Mouse (Mus musculus): ENCODE data around the gene Cxcr4.
"Not testable (repeated sequence)": the region's sequence is repeated elsewhere in the genome, so short reads cannot be mapped to it uniquely, and the experiment has no call there.

Cxcr4 gene

GRCm38 (mm10) chr1:128600549-128600948 lies 8.5 kb upstream of the Cxcr4 start:
- no peak for DNase-seq (ENCODE audit: low spot score in 2 of 2)

- no peak for DNase-seq (ENCODE audit: low spot score in 2 of 2)
Measured at GRCm38 (mm10) chr1:128597209-128597782, 5.2 kb upstream of the Cxcr4 start.

- DNase-seq (ENCODE audit: low spot score in 2 of 2): peak in 1 of 2 experiments; percentile 38
Measured at GRCm38 (mm10) chr1:128595528-128595927, 3.4 kb upstream of the Cxcr4 start.

DNA sequence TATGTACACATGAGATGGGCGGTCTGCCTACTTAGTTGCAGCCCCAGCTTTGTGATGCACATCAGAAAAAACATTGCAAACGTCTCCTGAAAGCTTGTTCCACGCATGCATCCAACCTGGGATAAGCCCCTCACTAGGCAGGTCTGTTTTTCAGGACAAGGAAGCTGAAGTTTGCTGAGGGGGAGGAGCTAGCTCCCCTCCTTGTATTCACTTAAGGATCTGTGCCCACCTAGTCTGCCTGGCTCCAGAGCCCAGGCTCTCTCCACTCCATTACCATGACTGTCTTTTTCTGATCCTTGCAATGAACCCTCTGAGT lies 3.0 kb upstream of the Cxcr4 start:
- DNase-seq (ENCODE audit: low spot score in 2 of 2): no peak

DNA sequence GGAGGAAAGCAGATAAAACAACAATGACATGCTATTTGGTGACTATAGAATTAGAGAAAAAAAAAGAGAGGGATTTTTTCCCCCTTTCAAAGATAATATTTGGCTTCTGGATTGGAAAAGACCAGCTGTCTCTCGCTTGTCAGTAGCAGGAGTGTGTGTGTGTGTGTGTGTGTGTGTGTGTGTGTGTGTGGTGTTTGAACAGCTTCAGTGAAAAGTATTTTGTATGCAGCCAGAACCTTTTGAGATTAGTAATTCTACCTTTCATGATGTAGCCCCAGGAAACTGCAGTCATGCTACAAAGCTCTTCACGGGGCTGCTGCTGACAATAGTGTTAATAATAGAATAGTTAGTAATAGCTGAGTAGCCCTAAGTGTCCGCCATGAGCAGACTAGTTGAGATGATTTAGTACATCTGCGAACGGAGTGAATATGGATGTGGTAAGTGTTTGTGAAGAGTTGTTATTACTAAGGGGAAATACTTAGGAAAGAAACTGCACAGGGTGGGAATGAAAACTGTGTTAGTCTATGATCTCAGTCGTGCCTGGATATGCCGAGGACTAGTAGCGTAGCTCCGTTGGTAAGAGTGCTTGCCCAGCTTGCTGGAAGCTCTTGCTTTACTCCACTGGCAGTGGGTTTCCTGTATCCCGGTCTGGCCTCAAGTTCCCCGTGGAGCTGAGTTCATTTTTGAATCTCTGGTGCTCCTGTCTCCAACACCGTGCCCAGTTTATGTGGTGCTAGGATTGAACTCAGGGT lies 2.4 kb upstream of the Cxcr4 start:
- DNase-seq (ENCODE audit: low spot score in 2 of 2): no peak

DNA sequence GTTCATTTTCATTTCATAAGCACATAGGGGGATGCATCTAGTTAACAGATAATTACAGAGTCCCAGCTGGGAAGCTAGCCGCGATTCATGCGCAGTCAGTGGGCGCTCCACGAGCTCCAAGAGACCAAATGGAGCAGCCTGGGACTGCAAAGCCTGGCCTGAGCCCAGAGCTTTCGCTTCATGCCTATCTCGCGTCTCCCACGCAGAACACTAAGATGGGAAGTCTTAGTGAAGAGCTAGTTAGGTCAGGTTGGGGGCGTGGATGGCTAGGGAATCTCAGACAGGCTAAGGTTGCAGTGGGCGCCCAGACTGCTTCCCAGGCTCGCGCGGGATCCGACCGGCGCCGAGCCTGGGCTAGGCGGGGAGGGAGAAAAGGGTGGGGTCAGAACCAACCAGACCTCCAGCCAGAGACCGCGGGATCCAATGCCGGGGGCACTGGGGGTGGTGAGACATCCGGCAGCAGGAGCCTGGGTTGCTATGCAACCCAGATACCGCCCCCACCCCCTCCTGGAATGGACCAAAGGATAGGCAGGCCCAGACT lies 938 bp upstream of the Cxcr4 start:
- DNase-seq (ENCODE audit: low spot score in 2 of 2): peak in 1 of 2 experiments; percentile 55

DNA sequence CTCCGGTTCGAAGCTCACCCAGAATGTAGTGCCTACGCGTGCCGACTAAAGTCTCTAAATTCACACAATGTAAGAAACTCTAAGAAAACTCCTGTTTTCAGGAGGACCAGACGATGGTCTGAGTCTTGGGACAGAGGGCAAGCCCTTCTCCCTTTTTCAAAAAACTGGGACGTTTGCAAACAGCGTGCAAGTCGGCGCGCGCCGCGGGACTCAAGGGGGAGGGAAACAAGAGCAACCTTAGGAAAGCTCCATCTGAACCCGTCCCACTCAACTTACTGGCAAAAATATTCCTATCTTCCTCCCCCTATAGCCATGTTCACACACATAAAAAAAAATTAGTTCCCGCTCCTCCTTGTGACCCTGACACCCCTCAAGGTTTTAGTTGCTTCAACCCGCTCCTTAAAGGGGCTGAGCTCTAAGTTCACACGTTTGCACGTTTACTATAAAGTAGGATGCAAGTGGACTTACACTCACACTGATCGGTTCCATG lies 327 bp downstream of the Cxcr4 start:
- peak in 1 of 2 experiments; percentile 21 for DNase-seq (ENCODE audit: low spot score in 2 of 2)

- DNase-seq (ENCODE audit: low spot score in 2 of 2): peak in 1 of 2 experiments; percentile 67
Measured at GRCm38 (mm10) chr1:128590816-128591720, 1.0 kb downstream of the Cxcr4 start.

DNA sequence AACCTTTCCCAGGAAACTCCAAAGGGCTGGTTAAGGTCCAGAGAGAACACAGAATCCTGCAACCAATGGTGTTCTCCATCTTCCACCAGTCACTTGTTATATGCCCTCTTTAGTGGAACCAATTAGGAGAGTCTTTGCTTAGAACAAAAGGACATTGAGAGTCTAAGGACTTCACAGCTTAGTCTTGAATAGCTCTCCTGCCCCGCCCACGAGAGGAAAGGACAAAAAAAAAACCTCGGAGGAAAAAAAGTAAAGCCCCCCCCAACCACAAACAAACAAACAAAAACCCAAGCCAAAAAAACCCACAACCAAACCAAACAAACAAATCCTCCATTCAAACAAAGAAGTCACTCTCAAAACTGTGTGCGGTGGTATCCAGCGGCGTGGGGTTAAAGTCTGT lies 2.1 kb downstream of the Cxcr4 start:
- DNase-seq (ENCODE audit: low spot score in 2 of 2): no peak

GRCm38 (mm10) chr1:128589488-128589887 lies 2.6 kb downstream of the Cxcr4 start:
- DNase-seq (ENCODE audit: low spot score in 2 of 2): no peak

GRCm38 (mm10) chr1:128588337-128588736 lies 3.8 kb downstream of the Cxcr4 start:
- DNase-seq (ENCODE audit: low spot score in 2 of 2): no peak

GRCm38 (mm10) chr1:128586928-128587780 lies 4.9 kb downstream of the Cxcr4 start:
- DNase-seq (ENCODE audit: low spot score in 2 of 2): no peak

DNA sequence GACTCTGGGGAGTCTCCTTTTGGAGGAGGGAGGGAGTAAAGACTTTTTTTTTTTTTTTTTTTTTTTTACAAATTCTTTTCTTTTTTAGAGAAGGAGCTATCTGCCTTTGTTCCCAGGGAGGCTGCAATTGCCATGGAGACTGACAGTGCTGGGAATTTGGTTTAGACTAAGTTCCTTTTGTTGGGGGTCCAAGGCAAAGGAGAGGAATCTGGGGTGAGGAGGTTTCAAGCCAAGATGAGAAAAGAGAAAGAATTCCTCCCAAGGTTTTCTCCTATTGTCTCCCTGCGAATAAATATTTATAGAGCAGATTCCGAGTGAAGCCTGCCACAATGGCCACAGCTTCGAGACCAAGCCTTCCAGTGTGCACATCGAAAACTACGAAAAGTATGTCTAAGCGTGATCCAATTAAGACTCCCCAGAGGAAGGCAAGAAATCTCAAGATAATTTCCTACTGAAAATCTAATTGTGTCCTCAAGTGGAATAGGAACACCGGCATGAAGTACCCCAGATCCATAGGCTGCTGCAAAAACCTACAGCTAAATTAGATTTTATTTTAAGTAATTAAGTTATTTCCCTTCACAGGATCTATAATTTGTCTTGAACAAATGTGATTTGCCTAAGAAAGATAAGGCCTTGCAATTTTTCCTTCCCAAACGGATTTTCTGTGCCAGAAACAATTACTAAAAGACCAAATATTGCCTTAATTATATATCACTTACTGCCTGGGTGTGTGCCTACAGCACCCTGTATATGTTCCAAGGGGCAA lies 5.7 kb downstream of the Cxcr4 start:
- no peak for DNase-seq (ENCODE audit: low spot score in 2 of 2)

DNA sequence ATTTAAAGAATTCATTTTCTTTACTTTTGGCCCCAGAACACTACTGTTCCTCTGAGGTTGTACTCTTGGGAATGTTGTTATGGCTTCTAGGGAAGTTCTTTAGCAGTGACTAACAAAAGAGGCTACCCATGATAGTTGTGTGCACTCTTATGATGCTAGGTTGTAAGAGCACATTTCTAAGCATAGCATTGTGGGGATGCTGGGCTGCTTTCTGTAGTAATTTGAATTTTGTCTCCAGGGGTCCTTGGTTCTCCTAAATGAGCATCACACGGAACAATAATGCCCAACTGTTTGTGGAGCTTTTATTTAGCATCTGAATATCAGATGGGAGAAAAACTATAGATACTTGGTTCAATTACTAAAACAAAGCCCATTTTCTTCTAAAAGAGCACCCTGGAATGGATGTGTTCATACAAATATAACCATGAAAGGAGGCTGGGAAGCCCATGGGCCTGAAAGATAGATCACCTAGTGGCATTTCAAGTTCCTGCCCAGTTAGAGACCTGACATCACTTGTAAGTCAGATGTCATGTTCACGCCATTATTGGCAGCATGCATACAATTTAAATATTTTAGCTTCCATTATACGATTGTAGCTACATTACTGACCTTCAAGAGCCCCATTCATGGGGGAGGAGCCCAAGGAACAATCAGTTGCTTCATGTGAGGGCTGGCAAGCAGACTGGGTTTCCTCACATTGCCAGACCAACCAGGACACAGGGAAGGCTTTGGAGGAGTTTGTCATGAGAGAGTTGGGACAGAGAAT lies 6.5 kb downstream of the Cxcr4 start:
- no peak for DNase-seq (ENCODE audit: low spot score in 2 of 2)

DNA sequence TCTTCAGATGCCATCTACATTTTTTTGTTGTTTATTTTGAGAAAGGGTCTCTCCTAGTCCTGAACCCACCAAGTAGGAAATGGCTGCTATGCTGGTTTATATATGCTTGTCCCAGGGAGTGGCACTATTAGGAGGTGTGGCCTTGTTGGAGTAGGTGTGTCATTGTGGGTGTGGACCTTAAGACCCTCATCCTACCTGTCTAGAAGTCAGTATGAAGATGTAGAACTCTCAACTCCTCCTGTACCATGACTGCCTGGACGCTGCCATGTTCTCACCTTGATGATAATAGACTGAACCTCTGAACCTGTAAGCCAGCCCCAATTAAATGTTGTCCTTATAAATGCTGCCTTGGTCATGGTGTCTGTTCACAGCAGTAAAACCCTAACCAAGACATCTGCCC lies 7.4 kb downstream of the Cxcr4 start:
- DNase-seq (ENCODE audit: low spot score in 2 of 2): not testable (repeated sequence)

DNA sequence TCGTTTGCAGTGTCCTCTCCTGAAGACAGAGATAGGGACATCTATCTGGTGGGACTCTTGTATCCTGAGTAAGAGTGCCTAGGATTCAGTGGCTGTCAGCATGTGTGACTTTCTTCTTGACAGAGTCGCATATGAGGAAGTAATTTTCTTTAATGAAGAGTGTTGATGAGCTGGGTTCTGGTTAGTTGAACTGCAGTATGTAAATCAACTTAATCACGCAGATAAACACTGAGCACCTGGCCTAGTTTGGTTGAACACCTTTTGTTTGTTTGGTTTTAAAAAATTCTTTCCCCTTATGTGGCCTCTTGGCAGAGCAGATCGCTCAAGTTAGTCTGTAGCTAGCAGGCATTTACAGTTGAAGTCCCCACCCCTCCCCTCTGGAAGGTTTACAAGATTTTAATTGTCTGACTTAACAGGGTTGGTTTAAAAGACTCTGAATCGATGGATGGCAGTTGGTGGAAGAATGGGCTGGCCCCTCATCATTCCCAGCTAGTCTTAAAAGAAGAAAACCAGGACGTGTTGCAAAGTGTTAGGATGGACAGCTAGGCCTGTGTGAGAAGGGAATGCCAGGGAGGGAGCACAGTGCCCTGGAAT lies 8.7 kb downstream of the Cxcr4 start:
- no peak for DNase-seq (ENCODE audit: low spot score in 2 of 2)

DNA sequence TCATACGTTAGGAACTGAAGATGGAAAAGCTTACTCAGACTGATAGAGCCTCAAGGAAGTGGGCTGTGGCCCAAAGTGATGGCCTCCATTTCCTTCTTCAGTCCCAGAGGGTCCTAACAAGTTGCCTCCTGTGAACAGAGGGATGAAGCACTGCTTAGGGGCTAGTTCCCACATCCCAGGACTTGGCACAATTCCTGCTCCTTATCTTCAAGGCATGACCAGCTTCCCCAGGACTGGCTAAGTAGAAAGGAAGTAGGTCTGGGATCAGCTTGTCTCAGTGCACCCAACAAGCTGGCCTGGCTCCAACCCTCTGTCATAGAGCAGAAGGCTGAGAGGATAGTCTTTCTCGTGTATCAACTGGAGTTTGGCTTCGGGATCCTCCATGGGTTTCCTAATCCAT lies 11.8 kb downstream of the Cxcr4 start:
- no peak for DNase-seq (ENCODE audit: low spot score in 2 of 2)

- no peak for DNase-seq (ENCODE audit: low spot score in 2 of 2)
Measured at GRCm38 (mm10) chr1:128578454-128578853, 13.6 kb downstream of the Cxcr4 start.

DNA sequence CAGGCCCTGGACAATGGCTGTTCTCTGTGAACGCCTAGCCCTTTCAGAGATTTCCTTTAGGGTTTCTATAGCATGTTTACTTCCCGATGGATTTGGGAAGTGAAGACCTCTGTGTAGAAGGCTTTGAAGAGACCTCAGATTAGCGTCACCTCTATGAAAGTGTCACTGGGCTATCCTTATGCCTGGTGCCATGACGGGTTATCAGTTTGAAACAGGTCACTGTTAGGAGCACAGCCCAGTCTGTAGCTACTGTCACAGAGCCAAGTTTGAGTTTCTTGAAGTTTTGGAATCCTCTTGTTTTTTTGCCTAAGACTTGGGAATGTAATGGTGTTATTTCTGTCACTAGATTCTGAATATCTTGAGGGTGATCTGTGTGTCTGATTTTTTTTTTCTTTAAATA lies 17.0 kb downstream of the Cxcr4 start:
- DNase-seq (ENCODE audit: low spot score in 2 of 2): no peak
